7 mouse cellular contexts compared by ENCODE assay signal in genomic region chrX:11734505-11735435, GRCm38 (mm10).
DNase-seq lines count a peak whose midpoint lies in the region; ATAC-seq lines count a peak whose summit lies in the region.

No protein-coding gene starts in this region.

- H3K27ac ChIP-seq in lung, embryonic 16.5 days (ENCODE audit: low read length), result peak overlapping the region; percentile 81
- peak overlapping the region; percentile 51; the same call in 1 of the 2 replicates for H3K27ac ChIP-seq in forebrain, embryonic 12.5 days
- peak overlapping the region; percentile 43 for H3K27ac ChIP-seq in stomach, embryonic 16.5 days (ENCODE audit: low read length)

- no peak overlapping the region; the same call in none of the 2 replicates for H3K9ac ChIP-seq in lung, embryonic 16.5 days (ENCODE audit: low read length)
- H3K9ac ChIP-seq in forebrain, embryonic 12.5 days, result no peak overlapping the region
- no peak overlapping the region; the same call in 1 of the 2 replicates for H3K9ac ChIP-seq in stomach, embryonic 16.5 days (ENCODE audit: low read length)

- DNase-seq in lung, postnatal 25 days (ENCODE audit: low spot score), result no peak
- DNase-seq in kidney, postnatal 4 days, result peak; percentile 29 to 54
- no peak for DNase-seq in layer of hippocampus, adult 11-12 months (ENCODE audit: low spot score)
- DNase-seq in spleen, postnatal 10 days (ENCODE audit: low spot score in 2 of 2), result no peak

- peak; percentile 49; the same call in 1 of the 2 replicates for ATAC-seq in lung, embryonic 16.5 days (ENCODE audit: low read depth)
- peak; percentile 84 for ATAC-seq in forebrain, embryonic 12.5 days (ENCODE audit: low FRiP score)
- ATAC-seq in stomach, embryonic 16.5 days (ENCODE audit: insufficient read depth, low FRiP score), result peak; percentile 71

- 35% methylated on average over 26 of the region's 27 CpGs for WGBS in lung, embryonic 16.5 days
- 25% methylated on average over 27 of the region's 27 CpGs for WGBS in forebrain, embryonic 12.5 days
- whole genome bisulfite sequencing in stomach, embryonic 16.5 days, result 36% methylated on average over 26 of the region's 27 CpGs

- H3K9me3 ChIP-seq in lung, embryonic 16.5 days (ENCODE audit: control insufficient read depth, low read length), result no peaks in the 10 kb centered on the region
- no peaks in the 10 kb centered on the region for H3K9me3 ChIP-seq in forebrain, embryonic 12.5 days
- H3K9me3 ChIP-seq in stomach, embryonic 16.5 days (replicated peaks; ENCODE audit: control insufficient read depth, low read length), result no peaks in the 10 kb centered on the region

- no peaks in the 10 kb centered on the region for H3K27me3 ChIP-seq in lung, embryonic 16.5 days (ENCODE audit: control insufficient read depth, insufficient read depth, low read depth, low read length)
- peaks cover 74% of the 10 kb centered on the region for H3K27me3 ChIP-seq in forebrain, embryonic 12.5 days
- H3K27me3 ChIP-seq in stomach, embryonic 16.5 days (ENCODE audit: control insufficient read depth, insufficient read depth, low read length), result peaks cover 5% of the 10 kb centered on the region; the same call in 1 of the 2 replicates

- peaks cover 15% of the 10 kb centered on the region for H3K4me1 ChIP-seq in lung, embryonic 16.5 days (replicated peaks; ENCODE audit: control insufficient read depth, insufficient read depth, low read length)
- peaks cover 16% of the 10 kb centered on the region for H3K4me1 ChIP-seq in forebrain, embryonic 12.5 days
- peaks cover 6% of the 10 kb centered on the region; the same call in 1 of the 2 replicates for H3K4me1 ChIP-seq in stomach, embryonic 16.5 days (ENCODE audit: control insufficient read depth, insufficient read depth, low read length)

- no peaks in the 10 kb centered on the region for H3K36me3 ChIP-seq in lung, embryonic 16.5 days (ENCODE audit: control insufficient read depth, insufficient read depth, low read length)
- no peaks in the 10 kb centered on the region for H3K36me3 ChIP-seq in forebrain, embryonic 12.5 days (replicated peaks)
- no peaks in the 10 kb centered on the region for H3K36me3 ChIP-seq in stomach, embryonic 16.5 days (ENCODE audit: control insufficient read depth, insufficient read depth, low read length)

- H3K4me3 ChIP-seq in lung, embryonic 16.5 days (ENCODE audit: low read length), result no peak overlapping the region
- no peak overlapping the region for H3K4me3 ChIP-seq in forebrain, embryonic 12.5 days (replicated peaks)
- H3K4me3 ChIP-seq in stomach, embryonic 16.5 days (replicated peaks; ENCODE audit: low read length), result no peak overlapping the region

- no peak overlapping the region for H3K4me2 ChIP-seq in lung, embryonic 16.5 days (ENCODE audit: low read depth, low read length)
- peak overlapping the region; percentile 10; the same call in 1 of the 2 replicates for H3K4me2 ChIP-seq in forebrain, embryonic 12.5 days
- H3K4me2 ChIP-seq in stomach, embryonic 16.5 days (ENCODE audit: low read depth, low read length), result no peak overlapping the region

Comparison
In these comparisons a context has a peak if more than half of its experiments do, and no peak if none do; other contexts are left out.
1. DNase-seq: peak in kidney, postnatal 4 days (2 of 2); none in lung, postnatal 25 days (single experiment), layer of hippocampus, adult 11-12 months (single experiment) and spleen, postnatal 10 days (0 of 2).
2. Peak in every context shown above with its lines, with median percentiles within 50 percentile points of each other: ATAC-seq and H3K27ac ChIP-seq.